Mouse (Mus musculus) MEL (cell line): ENCODE measurements at regions not wholly inside any gene's neighbourhood (a gene's known extent, or its start where the extent isn't known, plus 50 kb on each side); places are given as distances from the start of the nearest gene placed in this dataset.
A peak's percentile ranks its signal among the peaks of the same experiment; 100 is the strongest.

Experiments used
- DNase-seq: peaks from one replicate; pipeline ENCODE4 v3.0.0; 2011; ENCODE audit warnings: low read depth, low spot score
- H3K27ac ChIP-seq: 2 replicates; pipeline ENCODE4 v1.5.1; 2012; ENCODE audit warnings: low read depth, mild to moderate bottlenecking, control low read depth, low read length, moderate library complexity; ENCODE audit not compliant: control insufficient read depth
- H3K27me3 ChIP-seq, 2 experiments: fragments of 150-350 bp in 1 of 2; sonication (generic) in 1 of 2; 2 replicates each; pipeline ENCODE4 v1.6.1; 2012; ENCODE audit warnings: low read length in 2 of 2, mild to moderate bottlenecking in 2 of 2, improper control_type of control experiment in 1 of 2, moderate library complexity in 1 of 2; ENCODE audit not compliant: insufficient read depth in 2 of 2, control insufficient read depth in 1 of 2
- H3K36me3 ChIP-seq, 2 experiments: 2 replicates each; pipeline ENCODE4 v1.6.1; 2012 to 2014; ENCODE audit warnings: low read length in 2 of 2, improper control_type of control experiment in 1 of 2, inconsistent platforms in 1 of 2, mild to moderate bottlenecking in 1 of 2; ENCODE audit not compliant: insufficient read depth in 2 of 2, control insufficient read depth in 1 of 2
- H3K4me1 ChIP-seq, 2 experiments: fragments of 150-350 bp in 1 of 2; sonication (generic) in 1 of 2; 2 replicates each; pipeline ENCODE4 v1.6.1; 2012; ENCODE audit warnings: low read length in 2 of 2, improper control_type of control experiment in 1 of 2, mild to moderate bottlenecking in 1 of 2; ENCODE audit not compliant: insufficient read depth in 2 of 2, control insufficient read depth in 1 of 2
- H3K4me3 ChIP-seq, 2 experiments: fragments of 150-350 bp in 1 of 2; sonication (generic) in 1 of 2; 2 replicates each; pipeline ENCODE4 v1.5.1; 2012; ENCODE audit warnings: low read depth in 2 of 2, low read length in 2 of 2, mild to moderate bottlenecking in 2 of 2, moderate library complexity in 2 of 2, control low read depth in 1 of 2, improper control_type of control experiment in 1 of 2; ENCODE audit not compliant: control insufficient read depth in 1 of 2, insufficient read depth in 1 of 2
- H3K79me2 ChIP-seq: 2 replicates; pipeline ENCODE4 v1.6.1; 2012; ENCODE audit warnings: mild to moderate bottlenecking, low read length, moderate library complexity; ENCODE audit not compliant: control insufficient read depth, poor library complexity, insufficient read depth
- H3K9ac ChIP-seq: 2 replicates; pipeline ENCODE4 v1.6.1; 2012; ENCODE audit warnings: low read depth, mild to moderate bottlenecking, control low read depth, low read length, moderate library complexity; ENCODE audit not compliant: control insufficient read depth, poor library complexity, severe bottlenecking
- H3K9me3 ChIP-seq: fragments of 150-350 bp; sonication (generic); replicated peaks from 2 replicates; pipeline ENCODE4 v1.6.1; 2012; ENCODE audit warnings: mild to moderate bottlenecking, low read length, improper control_type of control experiment, moderate library complexity; ENCODE audit not compliant: insufficient read depth
- CTCF ChIP-seq, 3 experiments: IDR thresholded peaks in 2 of 3; conservative IDR thresholded peaks in 1 of 3; 2 replicates each; pipeline ENCODE4 v1.5.1; 2011 to 2012; ENCODE audit warnings: low read length in 3 of 3, low read depth in 2 of 3, mild to moderate bottlenecking in 2 of 3, improper control_type of control experiment in 1 of 3, inconsistent platforms in 1 of 3, mixed read lengths in 1 of 3, moderate library complexity in 1 of 3; ENCODE audit not compliant: control insufficient read depth in 1 of 3, insufficient read depth in 1 of 3, poor library complexity in 1 of 3, severe bottlenecking in 1 of 3
- E2F4 ChIP-seq: IDR thresholded peaks from 2 replicates; pipeline ENCODE4 v1.6.1; 2011; ENCODE audit warnings: low read depth, low read length, improper control_type of control experiment, borderline replicate concordance
- EP300 ChIP-seq, 2 experiments: IDR thresholded peaks; 2 replicates each; pipeline ENCODE4 v1.6.1; 2011; ENCODE audit warnings: improper control_type of control experiment in 2 of 2, low read length in 2 of 2, low read depth in 1 of 2, mild to moderate bottlenecking in 1 of 2
- GABPA ChIP-seq: IDR thresholded peaks from 2 replicates; pipeline ENCODE4 v1.6.1; 2012; ENCODE audit warnings: low read depth, mild to moderate bottlenecking, inconsistent platforms, low read length, improper control_type of control experiment, moderate library complexity
- GATA1 ChIP-seq: IDR thresholded peaks from 2 replicates; pipeline ENCODE4 v1.6.1; 2011; ENCODE audit warnings: low read depth, low read length, improper control_type of control experiment
- JUND ChIP-seq: IDR thresholded peaks from 2 replicates; pipeline ENCODE4 v1.6.1; 2011; ENCODE audit warnings: low read depth, mild to moderate bottlenecking, improper control_type of control experiment, low read length
- MAFK ChIP-seq: IDR thresholded peaks from 2 replicates; pipeline ENCODE4 v1.6.1; 2011; ENCODE audit warnings: low read depth, mild to moderate bottlenecking, low read length, improper control_type of control experiment, borderline replicate concordance
- MAZ ChIP-seq: IDR thresholded peaks from 2 replicates; pipeline ENCODE4 v1.6.1; 2012; ENCODE audit warnings: low read depth, mild to moderate bottlenecking, inconsistent platforms, low read length, improper control_type of control experiment
- MEF2A ChIP-seq: IDR thresholded peaks from 2 replicates; pipeline ENCODE4 v1.6.1; 2014; ENCODE audit warnings: low read depth, mild to moderate bottlenecking, inconsistent platforms, low read length, improper control_type of control experiment; ENCODE audit not compliant: poor library complexity, insufficient replicate concordance, severe bottlenecking; ENCODE audit errors: extremely low read depth
- MYC ChIP-seq: IDR thresholded peaks from 2 replicates; pipeline ENCODE4 v1.6.1; 2011; ENCODE audit warnings: low read depth, mild to moderate bottlenecking, low read length, improper control_type of control experiment, moderate library complexity
- NELFE ChIP-seq: IDR thresholded peaks from 2 replicates; pipeline ENCODE4 v1.6.1; 2011; ENCODE audit warnings: low read depth, low read length, improper control_type of control experiment
- POLR2AphosphoS2 ChIP-seq: IDR thresholded peaks from 2 replicates; pipeline ENCODE4 v1.6.1; 2011; ENCODE audit warnings: low read length, improper control_type of control experiment
- SIN3A ChIP-seq: IDR thresholded peaks from 2 replicates; pipeline ENCODE4 v1.6.1; 2012; ENCODE audit warnings: low read length, improper control_type of control experiment, inconsistent platforms
- SMC3 ChIP-seq: IDR thresholded peaks from 2 replicates; pipeline ENCODE4 v1.6.1; 2011; ENCODE audit warnings: low read depth, low read length, improper control_type of control experiment
- TCF12 ChIP-seq: IDR thresholded peaks from 2 replicates; pipeline ENCODE4 v1.6.1; 2014; ENCODE audit warnings: low read depth, mild to moderate bottlenecking, inconsistent platforms, low read length, improper control_type of control experiment, moderate library complexity
- USF2 ChIP-seq, 2 experiments: IDR thresholded peaks; 2 replicates each; pipeline ENCODE4 v1.6.1; 2011 to 2012; ENCODE audit warnings: improper control_type of control experiment in 2 of 2, low read length in 2 of 2, borderline replicate concordance in 1 of 2, inconsistent platforms in 1 of 2, low read depth in 1 of 2, mild to moderate bottlenecking in 1 of 2; ENCODE audit not compliant: insufficient read depth in 1 of 2
- ZMIZ1 ChIP-seq: IDR thresholded peaks from 2 replicates; pipeline ENCODE4 v1.6.1; 2012; ENCODE audit warnings: low read depth, mild to moderate bottlenecking, inconsistent platforms, low read length, improper control_type of control experiment, moderate library complexity

- Histone ChIP-seq H3K79me2 (no peaks in the 10 kb centered on the region), H3K4me1 (no peaks in the 10 kb centered on the region), H3K9me3 (no peaks in the 10 kb centered on the region), H3K36me3 (no peaks in the 10 kb centered on the region), H3K9ac (no peak overlapping the region), H3K27ac (no peak overlapping the region), H3K27me3 (no peaks in the 10 kb centered on the region), H3K4me3 (no peak overlapping the region)
- DNase-seq: peak; percentile 6
- TF ChIP-seq CTCF (IDR thresholded peaks at IDR 0.05 in 2 of 3, conservative IDR thresholded peaks at IDR 0.05 in 1 of 3; ENCODE audit: control insufficient read depth in 1 of 3, insufficient read depth in 1 of 3, low read depth in 2 of 3, low read length in 3 of 3, poor library complexity in 1 of 3, severe bottlenecking in 1 of 3): peak; percentile 9 to 30 (median 23); a peak in 5 of 6 replicates
- no peak for TF ChIP-seq TCF12
Measured at GRCm38 (mm10) chr7:113653130-113653529, 112.7 kb upstream of the Spon1 start.

- no peaks in the 10 kb centered on the region for H3K9me3 ChIP-seq
Measured at GRCm38 (mm10) chr7:113655336-113655735, 110.5 kb upstream of the Spon1 start.

GRCm38 (mm10) chr7:113672779-113673595, 92.8 kb upstream of the Spon1 start:
- Histone ChIP-seq H3K4me1 (no peaks in the 10 kb centered on the region), H3K36me3 (no peaks in the 10 kb centered on the region), H3K27me3 (no peaks in the 10 kb centered on the region), H3K27ac (no peak overlapping the region), H3K9me3 (no peaks in the 10 kb centered on the region), H3K4me3 (no peak overlapping the region), H3K79me2 (no peaks in the 10 kb centered on the region), H3K9ac (no peak overlapping the region)
- TF ChIP-seq JUND: no peak
- no peak for TF ChIP-seq GABPA
- TF ChIP-seq ZMIZ1: no peak
- TF ChIP-seq SIN3A: no peak
- TF ChIP-seq MYC: no peak
- no peak for TF ChIP-seq USF2 (IDR thresholded peaks at IDR 0.05; ENCODE audit: borderline replicate concordance in 1 of 2, insufficient read depth in 1 of 2, low read depth in 1 of 2, low read length in 2 of 2)
- no peak for TF ChIP-seq MAFK
- no peak for TF ChIP-seq EP300 (IDR thresholded peaks at IDR 0.05; ENCODE audit: low read depth in 1 of 2, low read length in 2 of 2)
- no peak for TF ChIP-seq TCF12
- TF ChIP-seq NELFE: no peak
- no peak for DNase-seq

More at GRCm38 (mm10) chr7:113655336-113655735, 110.5 kb upstream of the Spon1 start:
- Histone ChIP-seq H3K4me3 (no peak overlapping the region), H3K4me1 (no peaks in the 10 kb centered on the region)
- no peak for DNase-seq
- TF ChIP-seq E2F4 (no peak), GATA1 (no peak), JUND (no peak), TCF12 (no peak), MEF2A (no peak), SMC3 (no peak), CTCF (IDR thresholded peaks at IDR 0.05 in 2 of 3, conservative IDR thresholded peaks at IDR 0.05 in 1 of 3; ENCODE audit: control insufficient read depth in 1 of 3, insufficient read depth in 1 of 3, low read depth in 2 of 3, low read length in 3 of 3, poor library complexity in 1 of 3, severe bottlenecking in 1 of 3) (no peak), MAZ (no peak), POLR2AphosphoS2 (no peak)
- TF ChIP-seq, all 39 proteins: peak for 0
- no peaks in the 10 kb centered on the region for H3K27me3 ChIP-seq
- no peak overlapping the region for H3K9ac ChIP-seq
- no peak overlapping the region for H3K27ac ChIP-seq
- H3K36me3 ChIP-seq: no peaks in the 10 kb centered on the region
- H3K79me2 ChIP-seq: no peaks in the 10 kb centered on the region
